Mouse (Mus musculus) left cerebral cortex, postnatal 36 days (tissue): ENCODE results near the gene Scgb1b29. TPM values are rescaled to one million over a fixed set of nuclear protein-coding genes. Genes with fewer than 3 reads are reported as not detected.
"Not testable (repeated sequence)": the region's sequence is repeated elsewhere in the genome, so short reads cannot be mapped to it uniquely, and the experiment has no call there.

ENCODE experiments used
- DNase-seq, 2 experiments: peaks; one replicate each; pipeline ENCODE4 v3.0.0; 2021 to 2022; ENCODE audit warnings: low spot score in 2 of 2, mixed read lengths in 1 of 2
- intact Hi-C: fragments of 180-260 bp; cut with DNase I; formaldehyde crosslinking; loops from one replicate; pipeline ENCODE4 v1.15.1; 2025
- total RNA-seq, 2 experiments: library from RNA; stranded (reverse); gene quantifications; 2 replicates each; pipeline ENCODE4 v1.2.3; 2021

Scgb1b29 gene
- total RNA-seq: not detected

GRCm38 (mm10) chr7:32441241-32441640 lies at the start of gene Scgb1b29:
TSS of gene Scgb1b29 (plus strand) at chr7:32441541.
- intact Hi-C loops, DNase-seq: not testable (repeated sequence)

GRCm38 (mm10) chr7:32428636-32429035 lies 12.7 kb upstream of the Scgb1b29 start:
- intact Hi-C loops, DNase-seq: not testable (repeated sequence)

Other genes starting within 250 kb of the Scgb1b29 start
- gene Scgb2b11, start 230.4 kb upstream of the Scgb1b29 start, total RNA-seq: not detected
- not detected for gene Scgb1b11, start 218.7 kb upstream of the Scgb1b29 start, total RNA-seq
- not detected for gene Scgb2b12, start 114.3 kb upstream of the Scgb1b29 start, total RNA-seq
- gene Scgb1b12, start 107.4 kb upstream of the Scgb1b29 start, total RNA-seq: not detected